Comparison of ENCODE assay signal across 9 mouse cellular contexts in genomic region chr8:70758616-70759561, GRCm38 (mm10). TPM values are rescaled to one million over a fixed set of nuclear protein-coding genes. Genes with fewer than 3 reads are reported as not detected.
DNase-seq lines count a peak whose midpoint lies in the region; ATAC-seq and TF ChIP-seq lines count a peak whose summit lies in the region.
"Had no signal": no experiment of that assay in that cellular context is flagged by ENCODE, and none has a peak within 500 bp of the region (broad histone marks: within the 10 kb centered on the region; RNA-seq: fewer than 3 reads in every experiment).

No protein-coding gene starts in this region.

- H3K4me3 ChIP-seq in heart, embryonic 13.5 days: 0 out of 2 replicates have a peak overlapping the region, but pooled peaks have one; percentile 73
- H3K4me3 ChIP-seq in forebrain, embryonic 12.5 days (replicated peaks): 0 out of 2 replicates have a peak overlapping the region, but pooled peaks have one; percentile 3
- peak overlapping the region in 1 of 2 experiments; percentile 76; a peak in 1 of 4 replicates for H3K4me3 ChIP-seq in liver, embryonic 14.5 days (ENCODE audit: insufficient read depth in 1 of 2, low read depth in 2 of 2, low read length in 2 of 2)
- H3K4me3 ChIP-seq: heart, adult 2 months had no signal

- no peak for TF ChIP-seq EP300 in liver, embryonic 14.5 days (IDR thresholded peaks at IDR 0.05; ENCODE audit: low read depth)

- no peak overlapping the region for H3K27ac ChIP-seq in heart, embryonic 13.5 days (replicated peaks)
- H3K27ac ChIP-seq in forebrain, embryonic 12.5 days: no peak overlapping the region
- peak overlapping the region; percentile 87; the same call in 1 of the 2 replicates for H3K27ac ChIP-seq in liver, embryonic 14.5 days

- H3K9ac ChIP-seq in heart, embryonic 13.5 days: no peak overlapping the region
- H3K9ac ChIP-seq in forebrain, embryonic 12.5 days: no peak overlapping the region
- H3K9ac ChIP-seq in liver, embryonic 14.5 days (replicated peaks): no peak overlapping the region

- DNase-seq in heart, adult 9 months (ENCODE audit: low spot score in 2 of 2): no peak
- peak; percentile 32 for DNase-seq in thymus, postnatal 4 days
- DNase-seq in thymus, postnatal 25 days: no peak
- DNase-seq in liver, embryonic 14.5 days (ENCODE audit: low read depth in 3 of 3, low spot score in 3 of 3): no peak
- peak; percentile 47 for DNase-seq in testis, postnatal 14 days (ENCODE audit: low spot score)

- WGBS in heart, embryonic 13.5 days: 68% methylated on average over 19 of the region's 19 CpGs
- 75% methylated on average over 19 of the region's 19 CpGs for WGBS in forebrain, embryonic 12.5 days
- 65% methylated on average over 19 of the region's 19 CpGs for WGBS in liver, embryonic 14.5 days (ENCODE audit: insufficient replicate concordance)

- H3K4me1 ChIP-seq in heart, embryonic 13.5 days: peaks cover 40% of the 10 kb centered on the region
- H3K4me1 ChIP-seq in forebrain, embryonic 12.5 days: peaks cover 39% of the 10 kb centered on the region
- H3K4me1 ChIP-seq in liver, embryonic 14.5 days (replicated peaks; ENCODE audit: control insufficient read depth in 2 of 2, insufficient read depth in 2 of 2, low read length in 1 of 2): peaks cover 35 to 44% of the 10 kb centered on the region in 2 experiments

- peak overlapping the region; percentile 96 for H3K4me2 ChIP-seq in heart, embryonic 13.5 days
- H3K4me2 ChIP-seq in forebrain, embryonic 12.5 days: peak overlapping the region; percentile 99; the same call in 1 of the 2 replicates
- H3K4me2 ChIP-seq in liver, embryonic 14.5 days (ENCODE audit: low read depth): peak overlapping the region; percentile 96

- peaks cover 37% of the 10 kb centered on the region for H3K36me3 ChIP-seq in heart, embryonic 13.5 days
- H3K36me3 ChIP-seq in forebrain, embryonic 12.5 days (replicated peaks): peaks cover 25% of the 10 kb centered on the region
- H3K36me3 ChIP-seq in liver, embryonic 14.5 days (replicated peaks; ENCODE audit: control insufficient read depth, insufficient read depth, low read depth): no peaks in the 10 kb centered on the region; the same call in 1 of the 2 replicates

- H3K9me3 ChIP-seq in heart, embryonic 13.5 days: no peaks in the 10 kb centered on the region
- H3K9me3 ChIP-seq in forebrain, embryonic 12.5 days: no peaks in the 10 kb centered on the region
- no peaks in the 10 kb centered on the region for H3K9me3 ChIP-seq in liver, embryonic 14.5 days (ENCODE audit: control insufficient read depth, low read length)

- no peak for TF ChIP-seq CTCF in liver, embryonic 14.5 days (IDR thresholded peaks at IDR 0.05; ENCODE audit: low read depth)

- ATAC-seq in heart, embryonic 13.5 days (ENCODE audit: extremely low read depth, insufficient number of reproducible peaks, low FRiP score, low TSS enrichment): no peak
- ATAC-seq in forebrain, embryonic 12.5 days (ENCODE audit: low FRiP score): no peak
- ATAC-seq in liver, embryonic 14.5 days (ENCODE audit: insufficient read depth): no peak
- no peak for ATAC-seq in megakaryocyte-erythroid progenitor cell, adult 5-6 weeks (replicated peaks; ENCODE audit: low FRiP score, low TSS enrichment, poor library complexity, severe bottlenecking)

- H3K27me3 ChIP-seq in heart, embryonic 13.5 days (replicated peaks): no peaks in the 10 kb centered on the region
- no peaks in the 10 kb centered on the region for H3K27me3 ChIP-seq in forebrain, embryonic 12.5 days
- H3K27me3 ChIP-seq in liver, embryonic 14.5 days (ENCODE audit: control insufficient read depth, insufficient read depth, low read length): no peaks in the 10 kb centered on the region

RNA-seq across cellular contexts. Expression of gene Mpv17l2, which starts 1.9 kb away (rescaled TPM):
- polyA plus RNA-seq in heart, embryonic 13.5 days (2015; fragmentation: Nextera tagmentation; extraction: Ambion mirVana): 41.6 and 48.4 TPM in 2 replicates
- polyA plus RNA-seq in forebrain, embryonic 12.5 days (2016; fragmentation: Nextera tagmentation; extraction: Ambion mirVana): 33.2 and 34.5 TPM in 2 replicates
- polyA plus RNA-seq in liver, embryonic 14.5 days (2012; rRNA removed): 25.3 and 28.5 TPM in 2 replicates
- polyA plus RNA-seq in liver, embryonic 14.5 days (2014; fragmentation: Nextera tagmentation; extraction: Ambion mirVana): 39.8 and 41.5 TPM in 2 replicates
- 58.3 and 111 TPM in 2 replicates for total RNA-seq in megakaryocyte-erythroid progenitor cell, adult 5-6 weeks (2014; fragmentation: Nextera tagmentation)
- total RNA-seq in megakaryocyte-erythroid progenitor cell, adult 5-6 weeks (2017): 4.3 and 17.6 TPM in 2 replicates

RNA-seq across cellular contexts. Expression of gene Rab3a, which starts 4.4 kb away (rescaled TPM):
- polyA plus RNA-seq in heart, embryonic 13.5 days (2015; fragmentation: Nextera tagmentation; extraction: Ambion mirVana): 17.4 and 23.2 TPM in 2 replicates
- polyA plus RNA-seq in forebrain, embryonic 12.5 days (2016; fragmentation: Nextera tagmentation; extraction: Ambion mirVana): 87.8 and 95.4 TPM in 2 replicates
- 2.7 and 3.2 TPM in 2 replicates for polyA plus RNA-seq in liver, embryonic 14.5 days (2012; rRNA removed)
- polyA plus RNA-seq in liver, embryonic 14.5 days (2014; fragmentation: Nextera tagmentation; extraction: Ambion mirVana): 1.6 and 2.4 TPM in 2 replicates
- total RNA-seq in megakaryocyte-erythroid progenitor cell, adult 5-6 weeks (2014; fragmentation: Nextera tagmentation): 1.8 and 7.0 TPM in 2 replicates
- total RNA-seq in megakaryocyte-erythroid progenitor cell, adult 5-6 weeks (2017): 1.2 and 2.8 TPM in 2 replicates

RNA-seq across cellular contexts. Expression of gene Pik3r2, which starts 17.6 kb away (rescaled TPM):
- 34.9 and 36.5 TPM in 2 replicates for polyA plus RNA-seq in heart, embryonic 13.5 days (2015; fragmentation: Nextera tagmentation; extraction: Ambion mirVana)
- polyA plus RNA-seq in forebrain, embryonic 12.5 days (2016; fragmentation: Nextera tagmentation; extraction: Ambion mirVana): 72.7 and 79.1 TPM in 2 replicates
- polyA plus RNA-seq in liver, embryonic 14.5 days (2012; rRNA removed): 13.2 and 17.5 TPM in 2 replicates
- 8.2 and 12.0 TPM in 2 replicates for polyA plus RNA-seq in liver, embryonic 14.5 days (2014; fragmentation: Nextera tagmentation; extraction: Ambion mirVana)
- 30.7 and 51.4 TPM in 2 replicates for total RNA-seq in megakaryocyte-erythroid progenitor cell, adult 5-6 weeks (2014; fragmentation: Nextera tagmentation)
- 29.2 and 33.9 TPM in 2 replicates for total RNA-seq in megakaryocyte-erythroid progenitor cell, adult 5-6 weeks (2017)

RNA-seq across cellular contexts. Expression of gene Pde4c, which starts 35.4 kb away (rescaled TPM):
- 0.14 TPM in 1 of 2 replicates, not detected in the other for polyA plus RNA-seq in heart, embryonic 13.5 days (2015; fragmentation: Nextera tagmentation; extraction: Ambion mirVana)
- polyA plus RNA-seq in forebrain, embryonic 12.5 days (2016; fragmentation: Nextera tagmentation; extraction: Ambion mirVana): 0.14 and 0.17 TPM in 2 replicates
- 1.6 TPM in 2 replicates for polyA plus RNA-seq in liver, embryonic 14.5 days (2012; rRNA removed)
- polyA plus RNA-seq in liver, embryonic 14.5 days (2014; fragmentation: Nextera tagmentation; extraction: Ambion mirVana): 0.34 and 0.74 TPM in 2 replicates
- total RNA-seq in megakaryocyte-erythroid progenitor cell, adult 5-6 weeks (2014; fragmentation: Nextera tagmentation): 0.28 TPM in 1 of 2 replicates, not detected in the other
- not detected in 2 replicates for total RNA-seq in megakaryocyte-erythroid progenitor cell, adult 5-6 weeks (2017)

RNA-seq across cellular contexts. Expression of gene Gm3336, which starts 40.5 kb away (rescaled TPM):
- polyA plus RNA-seq in heart, embryonic 13.5 days (2015; fragmentation: Nextera tagmentation; extraction: Ambion mirVana): not detected in 2 replicates
- polyA plus RNA-seq in forebrain, embryonic 12.5 days (2016; fragmentation: Nextera tagmentation; extraction: Ambion mirVana): not detected in 2 replicates
- polyA plus RNA-seq in liver, embryonic 14.5 days (2012; rRNA removed): 0.04 TPM in 1 of 2 replicates, not detected in the other
- 0.11 TPM in 2 replicates for polyA plus RNA-seq in liver, embryonic 14.5 days (2014; fragmentation: Nextera tagmentation; extraction: Ambion mirVana)
- not detected in 2 replicates for total RNA-seq in megakaryocyte-erythroid progenitor cell, adult 5-6 weeks (2014; fragmentation: Nextera tagmentation)
- total RNA-seq in megakaryocyte-erythroid progenitor cell, adult 5-6 weeks (2017): not detected in 2 replicates
- total RNA-seq: heart, adult 2 months had no signal
- polyA plus RNA-seq: heart, adult 2 months had no signal

Comparison
In these comparisons a context has a peak if more than half of its experiments do, and no peak if none do; other contexts are left out.
1. DNase-seq: peak in thymus, postnatal 4 days (single experiment) and testis, postnatal 14 days (single experiment); none in heart, adult 9 months (0 of 2), thymus, postnatal 25 days (single experiment) and liver, embryonic 14.5 days (0 of 3).
2. Peak in every context shown above with its lines, with median percentiles within 50 percentile points of each other: H3K4me2 ChIP-seq.